Mouse (Mus musculus): ENCODE data around the gene Tpcn1. TPM values are rescaled to one million over a fixed set of nuclear protein-coding genes. Genes with fewer than 3 reads are reported as not detected.

The Tpcn1 gene
- polyA plus RNA-seq, 1 experiment from 2014 or later = 12.4 TPM

GRCm38 (mm10) chr5:120493873-120494395, 94.5 kb downstream of the Tpcn1 start:
- no peak overlapping the region for H3K4me3 ChIP-seq
- ATAC-seq (replicated peaks; ENCODE audit: insufficient number of reproducible peaks, insufficient read depth, low FRiP score, low read depth) = no peak
- 80% methylated on average over 9 of the region's 9 CpGs for WGBS
- H3K9ac ChIP-seq = no peak overlapping the region
- no peaks in the 10 kb centered on the region for H3K9me3 ChIP-seq (replicated peaks)
- H3K27me3 ChIP-seq = no peaks in the 10 kb centered on the region
- H3K4me2 ChIP-seq = no peak overlapping the region
- H3K36me3 ChIP-seq = peaks cover 5% of the 10 kb centered on the region; the same call in 1 of the 2 replicates
- H3K4me1 ChIP-seq (replicated peaks) = peaks cover 12% of the 10 kb centered on the region
- no peak overlapping the region for H3K27ac ChIP-seq

- Histone ChIP-seq H3K4me3 (no peak overlapping the region), H3K36me3 (peaks cover 9% of the 10 kb centered on the region; the same call in 1 of the 2 replicates), H3K9ac (no peak overlapping the region), H3K4me2 (no peak overlapping the region), H3K4me1 (replicated peaks) (peaks cover 12% of the 10 kb centered on the region), H3K27ac (no peak overlapping the region), H3K27me3 (no peaks in the 10 kb centered on the region), H3K9me3 (replicated peaks) (no peaks in the 10 kb centered on the region)
- no peak for ATAC-seq (replicated peaks; ENCODE audit: insufficient number of reproducible peaks, insufficient read depth, low FRiP score, low read depth)
- whole genome bisulfite sequencing = 91% methylated on average over 6 of the region's 6 CpGs
Measured at GRCm38 (mm10) chr5:120493440-120493839, 95.0 kb downstream of the Tpcn1 start.

GRCm38 (mm10) chr5:120492437-120492836, 96.0 kb downstream of the Tpcn1 start:
- H3K4me2 ChIP-seq = no peak overlapping the region
- H3K9me3 ChIP-seq (replicated peaks) = no peaks in the 10 kb centered on the region
- no peak for ATAC-seq (replicated peaks; ENCODE audit: insufficient number of reproducible peaks, insufficient read depth, low FRiP score, low read depth)
- no peak overlapping the region for H3K4me3 ChIP-seq
- peaks cover 14% of the 10 kb centered on the region; the same call in 1 of the 2 replicates for H3K36me3 ChIP-seq
- 68% methylated on average over 11 of the region's 11 CpGs for WGBS
- H3K27ac ChIP-seq = no peak overlapping the region
- H3K27me3 ChIP-seq = no peaks in the 10 kb centered on the region
- peaks cover 12% of the 10 kb centered on the region for H3K4me1 ChIP-seq (replicated peaks)
- H3K9ac ChIP-seq = no peak overlapping the region

- Histone ChIP-seq H3K36me3 (peaks cover 19% of the 10 kb centered on the region; the same call in 1 of the 2 replicates), H3K4me3 (no peak overlapping the region), H3K4me2 (peak overlapping the region; percentile 1; the same call in 1 of the 2 replicates), H3K4me1 (replicated peaks) (peaks cover 12% of the 10 kb centered on the region), H3K9ac (no peak overlapping the region), H3K27ac (peak overlapping the region; percentile 73), H3K27me3 (no peaks in the 10 kb centered on the region), H3K9me3 (replicated peaks) (no peaks in the 10 kb centered on the region)
- WGBS = 51% methylated on average over 8 of the region's 8 CpGs
- peak; percentile 34 for ATAC-seq (replicated peaks; ENCODE audit: insufficient number of reproducible peaks, insufficient read depth, low FRiP score, low read depth)
Measured at GRCm38 (mm10) chr5:120490679-120491192, 97.7 kb downstream of the Tpcn1 start.

- Histone ChIP-seq H3K9me3 (replicated peaks) (no peaks in the 10 kb centered on the region), H3K9ac (no peak overlapping the region), H3K36me3 (peaks cover 27% of the 10 kb centered on the region), H3K4me3 (no peak overlapping the region), H3K27ac (no peak overlapping the region), H3K4me1 (replicated peaks) (peaks cover 14% of the 10 kb centered on the region), H3K4me2 (no peak overlapping the region), H3K27me3 (no peaks in the 10 kb centered on the region)
- WGBS = 76% methylated on average over 8 of the region's 8 CpGs
- ATAC-seq (replicated peaks; ENCODE audit: insufficient number of reproducible peaks, insufficient read depth, low FRiP score, low read depth) = no peak
Measured at GRCm38 (mm10) chr5:120487844-120488243, 100.6 kb downstream of the Tpcn1 start.

Other genes with a start within 250 kb of the Tpcn1 start
- gene Lhx5, start 157.0 kb downstream of the Tpcn1 start, polyA plus RNA-seq (2015; fragmentation: Nextera tagmentation; extraction: Ambion mirVana) = not detected in 2 replicates
- gene Sdsl, start 115.9 kb downstream of the Tpcn1 start, polyA plus RNA-seq (2015; fragmentation: Nextera tagmentation; extraction: Ambion mirVana) = 14.3 and 15.8 TPM in 2 replicates
- gene Sds, start 112.1 kb downstream of the Tpcn1 start, polyA plus RNA-seq (2015; fragmentation: Nextera tagmentation; extraction: Ambion mirVana) = 0.33 TPM in 1 of 2 replicates, not detected in the other
- gene Plbd2, start 85.0 kb downstream of the Tpcn1 start, polyA plus RNA-seq (2015; fragmentation: Nextera tagmentation; extraction: Ambion mirVana) = 40.8 and 49.6 TPM in 2 replicates
- gene Slc8b1, start 77.5 kb downstream of the Tpcn1 start, polyA plus RNA-seq (2015; fragmentation: Nextera tagmentation; extraction: Ambion mirVana) = 2.7 and 5.0 TPM in 2 replicates
- 0.19 and 0.46 TPM in 2 replicates for gene Iqcd, start 343 bp upstream of the Tpcn1 start, polyA plus RNA-seq (2015; fragmentation: Nextera tagmentation; extraction: Ambion mirVana)
- gene Rita1, start 23.9 kb upstream of the Tpcn1 start, polyA plus RNA-seq (2015; fragmentation: Nextera tagmentation; extraction: Ambion mirVana) = 11.0 and 12.7 TPM in 2 replicates
- gene Ddx54, start 24.1 kb upstream of the Tpcn1 start, polyA plus RNA-seq (2015; fragmentation: Nextera tagmentation; extraction: Ambion mirVana) = 23.4 and 32.9 TPM in 2 replicates
- 0.15 TPM in 1 of 2 replicates, not detected in the other for gene Cfap73, start 45.6 kb upstream of the Tpcn1 start, polyA plus RNA-seq (2015; fragmentation: Nextera tagmentation; extraction: Ambion mirVana)
- 0.25 and 0.55 TPM in 2 replicates for gene Rasal1, start 60.1 kb upstream of the Tpcn1 start, polyA plus RNA-seq (2015; fragmentation: Nextera tagmentation; extraction: Ambion mirVana)
- 1.9 and 12.3 TPM in 2 replicates for gene Dtx1, start 123.3 kb upstream of the Tpcn1 start, polyA plus RNA-seq (2015; fragmentation: Nextera tagmentation; extraction: Ambion mirVana)
- gene Oas2, start 161.2 kb upstream of the Tpcn1 start, polyA plus RNA-seq (2015; fragmentation: Nextera tagmentation; extraction: Ambion mirVana) = 0.30 and 0.68 TPM in 2 replicates
- 0.34 and 0.76 TPM in 2 replicates for gene Oas3, start 189.0 kb upstream of the Tpcn1 start, polyA plus RNA-seq (2015; fragmentation: Nextera tagmentation; extraction: Ambion mirVana)
- gene Oas1e, start 206.9 kb upstream of the Tpcn1 start, polyA plus RNA-seq (2015; fragmentation: Nextera tagmentation; extraction: Ambion mirVana) = 0.09 TPM in 1 of 2 replicates, not detected in the other
- 0.73 and 0.84 TPM in 2 replicates for gene Oas1c, start 223.8 kb upstream of the Tpcn1 start, polyA plus RNA-seq (2015; fragmentation: Nextera tagmentation; extraction: Ambion mirVana)